Mouse (Mus musculus) gastrocnemius, adult 2 months (tissue): Measurements from ENCODE around the gene Misp. TPM values are rescaled to one million over a fixed set of nuclear protein-coding genes. Genes with fewer than 3 reads are reported as not detected.

Experiments
- DNase-seq: peaks from one replicate; pipeline ENCODE4 v3.0.0; 2022
- H3K27ac ChIP-seq: fragments of 200-600 bp; 2 replicates; pipeline ENCODE4 v1.8.1; 2022; ENCODE audit warnings: mild to moderate bottlenecking
- H3K4me3 ChIP-seq: fragments of 200-600 bp; 2 replicates; pipeline ENCODE4 v1.8.1; 2022; ENCODE audit warnings: mild to moderate bottlenecking, moderate library complexity
- CTCF ChIP-seq: fragments of 200-600 bp; IDR thresholded peaks from 2 replicates; pipeline ENCODE4 v1.8.1; 2022; ENCODE audit warnings: antibody characterized with exemption, mild to moderate bottlenecking, moderate library complexity
- intact Hi-C: fragments of 180-260 bp; cut with DNase I; formaldehyde crosslinking; loops from one replicate; pipeline ENCODE4 v1.15.1; 2025
- total RNA-seq, 2 experiments: library from RNA; stranded (reverse); gene quantifications; 2 replicates each; pipeline ENCODE4 v1.2.3; 2021

Gene Misp
- total RNA-seq, 2 experiments from 2014 or later = not detected

DNA sequence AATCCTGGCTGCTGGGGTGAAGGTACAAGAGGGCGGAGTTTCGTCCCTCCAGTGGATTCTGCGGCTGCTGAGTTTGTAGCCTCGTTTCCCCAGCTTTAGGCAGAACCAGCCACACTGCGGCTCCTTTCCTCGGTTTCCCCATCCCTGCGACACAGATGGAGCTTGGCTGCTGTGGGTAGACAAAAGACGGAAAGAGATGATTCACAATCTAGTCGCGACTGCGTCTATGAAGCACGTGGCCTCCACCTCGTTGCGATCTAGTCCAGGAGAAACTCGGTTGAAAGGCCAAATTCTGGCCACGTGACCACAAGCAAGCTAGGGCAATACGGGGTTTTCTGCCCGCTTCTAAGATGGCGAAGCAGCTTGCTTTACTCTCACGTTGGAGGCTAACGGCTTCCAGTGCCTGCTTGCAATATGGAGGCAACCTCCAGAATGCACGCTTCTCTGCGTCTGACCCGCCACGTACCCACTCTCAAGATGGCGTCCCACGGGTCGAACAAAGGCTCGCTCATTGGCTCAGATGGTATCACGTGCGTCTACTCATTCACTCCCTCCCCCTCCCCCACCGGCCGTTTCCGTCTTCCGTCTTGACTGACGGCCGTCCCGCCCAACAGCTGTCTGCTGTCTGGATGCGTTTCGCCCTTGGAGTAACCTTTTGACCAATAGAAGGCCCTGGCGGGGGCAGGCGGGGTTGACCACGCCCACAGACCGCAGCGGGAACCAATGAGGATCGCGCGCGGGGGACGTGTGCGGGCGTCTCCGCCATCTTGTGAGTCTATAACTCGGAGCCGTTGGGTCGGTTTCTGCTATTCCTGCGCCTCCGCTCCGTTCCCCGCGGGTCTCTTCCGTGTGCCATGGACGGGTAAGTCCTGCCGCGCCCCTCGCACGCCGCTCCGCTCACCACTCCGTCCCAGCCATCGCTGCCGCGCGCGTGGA lies 33.3 kb downstream of the Misp start, which contains the start of gene Ptbp1:
Gene Ptbp1, plus strand, starts transcription at position 568 of the 936 bp plus-strand sequence.
- H3K4me3 ChIP-seq = peak within 1 kb of the TSS; percentile 95
- peak; percentile 100 for DNase-seq
- intact Hi-C loops = loop anchor here (2.0 to 5.0 kb wide), 3 partner anchors 15 to 72 kb away; no protein-coding TSS in a partner anchor
- H3K27ac ChIP-seq = peak within 1 kb of the TSS; percentile 100
- no peak for TF ChIP-seq CTCF

DNA sequence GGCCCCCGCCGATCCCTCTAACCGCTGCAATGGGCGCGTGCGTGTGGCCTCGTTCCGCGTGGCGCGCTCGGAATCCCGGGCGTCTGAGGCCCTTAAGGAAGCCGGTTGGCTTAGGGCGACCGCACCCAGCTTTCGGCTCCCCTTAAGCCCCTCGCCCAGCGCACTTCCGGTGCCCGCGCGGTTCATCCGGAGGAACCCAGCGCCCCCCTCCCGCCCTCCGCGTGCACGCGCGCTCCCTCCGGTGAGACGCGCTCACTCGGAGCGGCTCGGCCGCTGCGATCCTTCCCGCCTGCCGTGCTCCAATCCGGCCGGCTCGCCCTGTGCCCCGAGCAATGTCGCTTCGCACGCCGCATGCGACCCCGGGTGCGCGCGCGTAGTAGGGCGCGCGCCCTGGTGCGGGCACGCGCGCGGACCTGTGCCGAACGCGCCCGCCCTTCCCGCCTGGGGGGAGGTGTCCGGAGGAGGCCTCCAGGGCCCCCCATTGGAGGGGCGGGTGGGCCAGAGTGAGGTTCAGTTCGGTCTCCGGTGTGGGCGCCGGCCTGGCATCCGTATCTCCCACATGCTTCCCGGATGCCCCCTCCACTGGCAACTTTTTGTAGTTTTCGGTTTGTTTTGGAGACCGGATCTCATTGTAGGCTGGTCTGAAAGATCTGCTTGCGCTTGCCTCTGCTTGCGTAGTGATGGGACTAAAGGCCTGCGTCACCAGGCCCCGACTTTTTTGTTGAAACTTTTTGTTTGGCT lies 34.2 kb downstream of the Misp start:
- peak; percentile 84 for DNase-seq
- no peak for TF ChIP-seq CTCF
- Histone ChIP-seq H3K27ac (peak overlapping the region; percentile 100), H3K4me3 (peak overlapping the region; percentile 95)
- intact Hi-C loops = loop anchor here (5.0 kb wide), 1 partner anchor 73 kb away; no protein-coding TSS in a partner anchor

DNA sequence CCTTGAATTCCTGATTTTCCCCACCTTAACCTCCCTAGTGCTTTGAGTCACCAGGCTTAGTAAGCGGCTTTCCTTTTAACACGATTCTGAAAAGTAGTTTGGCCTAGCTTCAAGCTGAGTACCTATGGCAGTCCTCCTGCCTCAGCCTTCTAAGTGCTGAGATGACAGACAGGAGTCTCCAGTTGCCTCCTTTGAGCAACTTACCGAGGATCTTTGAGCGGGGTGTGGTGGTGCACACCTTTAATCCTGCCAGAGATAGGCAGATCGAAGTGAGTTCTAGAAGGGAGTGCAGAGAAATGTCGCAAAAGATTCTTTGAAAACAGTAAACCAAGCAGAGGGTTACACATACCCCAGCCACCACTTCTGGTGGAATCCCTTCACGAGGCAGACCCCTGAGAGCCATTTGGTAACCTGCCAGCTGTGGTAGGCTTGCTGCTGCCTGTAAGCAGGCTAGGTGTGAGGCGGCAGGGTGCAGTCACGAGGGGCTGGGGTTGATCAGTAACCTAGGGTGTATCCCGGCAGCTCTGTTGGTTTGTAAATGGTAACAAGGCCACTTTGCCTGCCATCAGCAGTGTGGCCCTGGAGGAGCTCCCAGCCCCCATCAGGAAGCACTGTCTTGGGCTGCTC lies 34.9 kb downstream of the Misp start:
- peak overlapping the region; percentile 100 for H3K27ac ChIP-seq
- intact Hi-C loops = no loop called here
- no peak for TF ChIP-seq CTCF
- peak overlapping the region; percentile 95 for H3K4me3 ChIP-seq
- DNase-seq = no peak

DNA sequence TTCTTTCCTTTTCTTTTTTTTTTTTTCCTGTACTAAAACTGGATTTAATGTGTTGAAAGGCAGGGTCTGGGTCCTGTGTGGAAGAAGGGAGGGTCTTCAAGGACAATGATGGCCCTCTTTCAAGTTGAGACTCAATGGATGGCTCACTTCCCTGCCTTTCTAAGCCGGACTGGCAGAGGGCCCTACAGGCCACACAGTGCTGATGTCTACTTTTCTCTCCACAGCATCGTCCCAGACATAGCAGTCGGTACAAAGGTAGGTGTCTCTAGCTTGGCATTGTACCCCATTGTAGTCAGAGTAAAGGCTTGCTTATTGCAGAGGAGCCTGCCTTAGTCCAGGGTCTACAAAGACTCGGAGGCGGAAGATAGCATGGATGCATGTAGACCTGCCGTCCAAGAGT lies 35.5 kb downstream of the Misp start:
- peak overlapping the region; percentile 100 for H3K27ac ChIP-seq
- no peak for TF ChIP-seq CTCF
- intact Hi-C loops = no loop called here

DNA sequence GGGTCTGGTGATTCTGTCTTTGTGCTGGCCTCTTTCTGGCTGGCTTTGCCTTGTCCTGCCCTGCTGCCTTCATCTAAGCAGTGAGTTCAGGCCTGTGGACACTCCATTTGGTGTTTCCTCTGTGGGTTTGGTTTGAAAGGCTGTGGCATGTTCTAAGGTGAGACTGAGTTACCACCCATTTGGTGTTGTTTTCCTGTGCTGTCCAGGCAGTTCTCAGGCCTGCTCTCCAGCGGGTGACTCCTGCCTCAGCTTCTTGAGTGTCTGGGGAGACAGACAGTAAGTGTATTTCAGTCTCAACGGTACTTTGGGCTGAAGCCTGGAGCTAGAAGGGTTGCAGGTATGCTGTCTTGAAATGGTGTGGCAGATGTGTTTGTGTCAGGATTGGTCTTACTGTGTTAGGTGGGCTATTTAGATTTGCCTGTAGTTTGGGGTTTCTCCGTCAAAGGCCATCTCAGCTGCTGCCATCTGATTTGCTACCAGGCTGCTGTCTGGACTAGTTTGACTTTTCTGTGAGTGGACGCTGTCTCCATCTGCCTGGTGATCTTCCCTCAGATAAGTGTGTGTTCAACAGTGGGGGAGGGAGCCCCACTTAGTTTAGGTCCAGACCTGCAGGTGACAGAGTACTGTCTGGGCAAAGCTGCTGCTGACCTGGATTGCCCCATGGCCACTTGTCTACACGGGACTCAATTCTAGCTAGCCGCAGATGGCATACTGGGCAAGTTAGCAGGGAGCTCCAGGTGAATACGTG lies 36.1 kb downstream of the Misp start:
- intact Hi-C loops = no loop called here
- Histone ChIP-seq H3K4me3 (peak overlapping the region; percentile 95), H3K27ac (peak overlapping the region; percentile 100)
- DNase-seq = no peak
- no peak for TF ChIP-seq CTCF

More for the DNA sequence above, 35.5 kb downstream of the Misp start:
- peak overlapping the region; percentile 95 for H3K4me3 ChIP-seq
- no peak for DNase-seq

DNA sequence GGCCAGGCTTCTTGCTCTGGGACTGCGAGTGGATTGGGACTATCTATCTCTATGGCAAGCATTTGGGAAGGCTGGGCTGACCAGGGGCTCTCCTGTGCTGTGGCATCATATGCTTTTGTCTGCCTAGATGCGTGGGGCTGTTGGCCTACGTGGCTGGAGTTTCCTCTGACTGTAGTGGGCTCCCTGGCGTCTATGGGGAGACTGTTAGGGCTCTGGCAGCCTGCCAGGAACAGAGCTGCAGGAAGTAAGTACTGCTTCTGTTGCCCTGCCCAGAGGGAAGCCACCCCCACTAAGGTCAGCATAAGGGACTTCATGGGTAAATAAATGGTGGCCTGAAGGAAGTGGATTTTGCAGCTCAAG lies 36.6 kb downstream of the Misp start:
- Histone ChIP-seq H3K27ac (peak overlapping the region; percentile 100), H3K4me3 (peak overlapping the region; percentile 95)
- no peak for TF ChIP-seq CTCF
- peak; percentile 73 for DNase-seq
- intact Hi-C loops = no loop called here

DNA sequence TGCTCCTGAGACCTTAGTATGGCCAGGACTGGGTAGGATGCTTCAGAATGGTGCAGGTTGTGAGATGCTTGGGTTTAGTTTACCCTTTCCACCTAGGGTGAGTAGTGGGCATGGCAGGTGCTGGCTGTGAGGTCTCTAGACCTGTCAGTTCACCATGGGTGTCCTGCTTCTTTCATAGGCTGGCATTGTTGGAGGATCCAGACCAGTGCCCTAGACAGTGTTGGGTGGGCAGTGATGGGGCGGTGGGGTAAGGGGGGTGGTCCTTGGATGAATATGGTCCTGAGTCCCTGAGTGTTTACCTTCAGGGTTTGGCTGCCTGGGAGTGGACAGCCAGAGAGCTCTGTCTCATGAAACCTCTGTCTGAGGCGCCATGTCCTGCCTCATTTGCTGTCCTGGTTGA lies 37.1 kb downstream of the Misp start:
- peak overlapping the region; percentile 95 for H3K4me3 ChIP-seq
- no peak for DNase-seq
- H3K27ac ChIP-seq = peak overlapping the region; percentile 100; the same call in 1 of the 2 replicates
- no peak for TF ChIP-seq CTCF
- intact Hi-C loops = no loop called here

DNA sequence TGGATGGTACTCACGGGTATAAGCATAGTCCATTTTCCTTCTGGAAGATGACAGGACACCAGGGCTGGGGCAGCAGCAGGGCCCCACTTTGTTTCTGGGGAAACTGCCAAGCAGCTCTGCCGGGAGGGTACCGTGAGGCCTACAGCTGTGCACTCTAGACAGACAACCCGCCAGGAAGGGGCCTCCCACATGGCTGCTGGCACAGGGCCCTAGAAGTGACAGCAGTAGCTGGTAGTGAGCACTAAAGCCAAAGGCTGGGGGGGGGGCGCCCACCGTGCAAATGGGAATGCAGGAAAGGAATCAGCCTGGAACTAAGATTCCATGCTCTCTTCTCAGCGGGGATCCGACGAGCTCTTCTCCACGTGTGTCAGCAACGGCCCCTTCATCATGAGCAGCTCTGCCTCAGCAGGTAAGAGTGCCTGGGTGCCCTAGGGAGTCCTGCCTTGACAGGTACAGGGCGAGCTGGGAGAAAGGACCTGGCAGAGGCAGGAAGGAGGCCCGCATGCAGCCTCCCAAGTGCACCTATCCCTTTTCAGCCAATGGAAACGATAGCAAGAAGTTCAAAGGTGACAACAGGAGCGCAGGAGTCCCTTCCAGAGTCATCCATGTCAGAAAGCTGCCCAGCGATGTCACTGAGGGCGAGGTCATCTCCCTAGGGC lies 37.8 kb downstream of the Misp start:
- Histone ChIP-seq H3K4me3 (peak overlapping the region; percentile 95), H3K27ac (peak overlapping the region; percentile 100; the same call in 1 of the 2 replicates)
- DNase-seq = peak; percentile 70
- no peak for TF ChIP-seq CTCF
- intact Hi-C loops = no loop called here

DNA sequence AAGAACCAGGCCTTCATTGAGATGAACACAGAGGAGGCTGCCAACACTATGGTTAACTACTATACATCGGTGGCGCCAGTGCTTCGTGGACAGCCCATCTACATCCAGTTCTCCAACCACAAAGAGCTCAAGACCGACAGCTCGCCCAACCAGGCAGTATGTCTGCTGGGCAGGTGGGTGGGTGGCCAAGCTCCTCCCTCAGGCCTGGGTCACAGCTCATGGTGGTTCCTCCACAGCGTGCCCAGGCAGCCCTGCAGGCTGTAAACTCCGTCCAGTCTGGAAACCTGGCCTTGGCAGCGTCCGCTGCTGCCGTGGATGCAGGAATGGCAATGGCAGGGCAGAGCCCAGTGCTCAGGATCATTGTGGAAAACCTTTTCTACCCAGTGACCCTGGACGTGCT lies 38.3 kb downstream of the Misp start:
- H3K4me3 ChIP-seq = peak overlapping the region; percentile 95
- DNase-seq = no peak
- H3K27ac ChIP-seq = peak overlapping the region; percentile 100; the same call in 1 of the 2 replicates
- TF ChIP-seq CTCF = no peak
- intact Hi-C loops = no loop called here

DNA sequence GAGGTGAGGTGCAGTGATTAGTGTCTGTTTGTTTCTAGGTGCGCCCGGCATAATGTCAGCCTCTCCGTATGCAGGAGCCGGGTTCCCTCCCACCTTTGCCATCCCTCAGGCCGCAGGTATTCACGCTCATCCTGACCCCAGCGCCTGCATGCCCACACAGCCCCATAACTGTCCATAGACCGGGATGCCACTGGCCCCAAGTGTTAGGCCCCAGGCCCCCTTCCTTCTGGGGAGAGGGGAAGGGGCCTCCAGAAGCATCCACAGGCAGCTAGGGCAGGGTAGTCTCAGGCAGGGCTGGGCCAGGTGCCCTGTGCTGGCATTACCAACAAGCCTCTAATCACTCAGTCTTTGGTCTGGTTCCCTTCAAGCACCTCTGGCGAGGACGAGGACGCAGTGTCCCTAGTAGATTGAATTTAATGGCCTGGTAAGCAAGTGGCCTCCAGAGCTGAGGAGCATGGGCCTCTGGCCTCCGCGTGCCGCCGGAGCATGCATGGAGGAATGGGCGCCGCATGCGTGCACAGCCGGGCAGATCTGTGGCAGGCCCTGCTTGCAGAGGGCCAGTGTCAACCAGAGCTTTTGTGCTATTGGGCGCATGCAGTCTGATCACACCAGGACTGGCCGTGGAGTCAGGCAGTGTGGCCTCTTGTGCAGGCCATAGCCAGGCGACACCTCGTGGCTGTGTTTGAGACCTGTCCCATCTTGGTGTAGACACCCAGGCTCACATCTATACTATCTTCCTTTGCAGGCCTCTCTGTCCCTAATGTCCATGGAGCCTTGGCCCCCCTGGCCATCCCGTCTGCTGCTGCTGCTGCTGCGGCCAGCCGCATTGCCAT lies 39.5 kb downstream of the Misp start:
- H3K4me3 ChIP-seq = no peak overlapping the region
- DNase-seq = no peak
- no peak overlapping the region for H3K27ac ChIP-seq
- intact Hi-C loops = no loop called here
- TF ChIP-seq CTCF = no peak
